Mouse (Mus musculus) macrophage (primary cell): ENCODE results near the gene Sell. TPM values are rescaled to one million over a fixed set of nuclear protein-coding genes. Genes with fewer than 3 reads are reported as not detected.

Source experiments
- H3K27ac ChIP-seq: fragments of 350-480 bp; formaldehyde crosslinking; 2 replicates; pipeline ENCODE4 v1.9.0; 2021
- H3K36me3 ChIP-seq: fragments of 350-480 bp; formaldehyde crosslinking; 2 replicates; pipeline ENCODE4 v1.9.0; 2021; ENCODE audit errors: inconsistent target
- H3K4me3 ChIP-seq: fragments of 350-480 bp; formaldehyde crosslinking; 2 replicates; pipeline ENCODE4 v1.9.0; 2021; ENCODE audit errors: inconsistent target
- H3K79me2 ChIP-seq: fragments of 350-480 bp; formaldehyde crosslinking; 2 replicates; pipeline ENCODE4 v1.9.0; 2021; ENCODE audit errors: inconsistent target
- WGBS: methylation state at CpG from one replicate; pipeline ENCODE4 v1.1.7; 2026; ENCODE audit warnings: inconsistent platforms; ENCODE audit not compliant: missing documents; 5-methylcytosine and 5-hydroxymethylcytosine counted together
- polyA plus RNA-seq: library from polyadenylated mRNA; stranded (reverse); fragments of 250-400 nt; gene quantifications from 3 replicates; pipeline ENCODE4 v1.2.4, GENCODE M21; 2018; ENCODE audit warnings: inconsistent platforms

Sell gene
- polyA plus RNA-seq, 1 experiment from 2014 or later: 3.3 TPM

- no peaks in the 10 kb centered on the region for H3K36me3 ChIP-seq
- WGBS: 46% methylated on average over 2 of the region's 2 CpGs
- no peak overlapping the region for H3K27ac ChIP-seq
- H3K4me3 ChIP-seq: no peak overlapping the region
- peaks cover 6% of the 10 kb centered on the region; the same call in 1 of the 2 replicates for H3K79me2 ChIP-seq
Measured at GRCm38 (mm10) chr1:164062856-164063255, 1.1 kb downstream of the Sell start.

- WGBS: 13% methylated on average over 3 of the region's 3 CpGs
- Histone ChIP-seq H3K36me3 (no peaks in the 10 kb centered on the region), H3K27ac (no peak overlapping the region), H3K4me3 (no peak overlapping the region), H3K79me2 (peaks cover 6% of the 10 kb centered on the region; the same call in 1 of the 2 replicates)
Measured at GRCm38 (mm10) chr1:164063745-164064144, 2.0 kb downstream of the Sell start.

GRCm38 (mm10) chr1:164069261-164069660 is 7.5 kb downstream of the Sell start:
- Histone ChIP-seq H3K4me3 (no peak overlapping the region), H3K79me2 (no peaks in the 10 kb centered on the region), H3K36me3 (no peaks in the 10 kb centered on the region)

GRCm38 (mm10) chr1:164070461-164070860 is 8.7 kb downstream of the Sell start:
- no peak overlapping the region for H3K27ac ChIP-seq

More at GRCm38 (mm10) chr1:164069261-164069660, 7.5 kb downstream of the Sell start:
- no peak overlapping the region for H3K27ac ChIP-seq

GRCm38 (mm10) chr1:164071111-164071510 is 9.3 kb downstream of the Sell start:
- WGBS: 20% methylated on average over 7 of the region's 7 CpGs
- Histone ChIP-seq H3K27ac (no peak overlapping the region), H3K4me3 (no peak overlapping the region), H3K36me3 (no peaks in the 10 kb centered on the region), H3K79me2 (no peaks in the 10 kb centered on the region)

More at GRCm38 (mm10) chr1:164070461-164070860, 8.7 kb downstream of the Sell start:
- 96% methylated on average over 4 of the region's 4 CpGs for WGBS
- no peaks in the 10 kb centered on the region for H3K79me2 ChIP-seq
- H3K4me3 ChIP-seq: no peak overlapping the region
- H3K36me3 ChIP-seq: no peaks in the 10 kb centered on the region

GRCm38 (mm10) chr1:164072001-164072400 is 10.2 kb downstream of the Sell start:
- no peaks in the 10 kb centered on the region for H3K79me2 ChIP-seq
- no peak overlapping the region for H3K4me3 ChIP-seq
- no peaks in the 10 kb centered on the region for H3K36me3 ChIP-seq
- WGBS: 94% methylated on average over 4 of the region's 4 CpGs
- H3K27ac ChIP-seq: no peak overlapping the region

- Histone ChIP-seq H3K4me3 (no peak overlapping the region), H3K79me2 (no peaks in the 10 kb centered on the region), H3K27ac (no peak overlapping the region), H3K36me3 (no peaks in the 10 kb centered on the region)
- WGBS: 67% methylated on average over 9 of the region's 9 CpGs
Measured at GRCm38 (mm10) chr1:164073091-164073490, 11.3 kb downstream of the Sell start.

GRCm38 (mm10) chr1:164073803-164074202 is 12.0 kb downstream of the Sell start:
- Histone ChIP-seq H3K27ac (no peak overlapping the region), H3K79me2 (no peaks in the 10 kb centered on the region), H3K4me3 (no peak overlapping the region), H3K36me3 (no peaks in the 10 kb centered on the region)
- 24% methylated on average over 7 of the region's 7 CpGs for WGBS

- WGBS: 87% methylated on average over 2 of the region's 2 CpGs
- no peaks in the 10 kb centered on the region for H3K36me3 ChIP-seq
- H3K4me3 ChIP-seq: no peak overlapping the region
- no peak overlapping the region for H3K27ac ChIP-seq
- no peaks in the 10 kb centered on the region for H3K79me2 ChIP-seq
Measured at GRCm38 (mm10) chr1:164074606-164075140, 12.9 kb downstream of the Sell start.

GRCm38 (mm10) chr1:164075416-164075815 is 13.6 kb downstream of the Sell start:
- Histone ChIP-seq H3K79me2 (no peaks in the 10 kb centered on the region), H3K4me3 (no peak overlapping the region), H3K27ac (no peak overlapping the region), H3K36me3 (no peaks in the 10 kb centered on the region)
- WGBS: 81% methylated on average over 1 of the region's 1 CpGs

GRCm38 (mm10) chr1:164076441-164076840 is 14.7 kb downstream of the Sell start:
- no peaks in the 10 kb centered on the region for H3K79me2 ChIP-seq
- H3K27ac ChIP-seq: no peak overlapping the region
- no peaks in the 10 kb centered on the region for H3K36me3 ChIP-seq
- H3K4me3 ChIP-seq: no peak overlapping the region
- 33% methylated on average over 1 of the region's 1 CpGs for WGBS

- 64% methylated on average over 3 of the region's 3 CpGs for WGBS
- H3K36me3 ChIP-seq: no peaks in the 10 kb centered on the region
- H3K27ac ChIP-seq: no peak overlapping the region
- H3K79me2 ChIP-seq: no peaks in the 10 kb centered on the region
- H3K4me3 ChIP-seq: no peak overlapping the region
Measured at GRCm38 (mm10) chr1:164077031-164077430, 15.2 kb downstream of the Sell start.

- Histone ChIP-seq H3K4me3 (no peak overlapping the region), H3K27ac (no peak overlapping the region), H3K36me3 (no peaks in the 10 kb centered on the region), H3K79me2 (no peaks in the 10 kb centered on the region)
- 44% methylated on average over 4 of the region's 4 CpGs for WGBS
Measured at GRCm38 (mm10) chr1:164078323-164078741, 16.6 kb downstream of the Sell start.

GRCm38 (mm10) chr1:164079091-164079490 is 17.3 kb downstream of the Sell start:
- Histone ChIP-seq H3K4me3 (no peak overlapping the region), H3K27ac (no peak overlapping the region), H3K79me2 (no peaks in the 10 kb centered on the region), H3K36me3 (no peaks in the 10 kb centered on the region)
- WGBS: 82% methylated on average over 11 of the region's 11 CpGs

- Histone ChIP-seq H3K27ac (no peak overlapping the region), H3K36me3 (no peaks in the 10 kb centered on the region), H3K79me2 (no peaks in the 10 kb centered on the region), H3K4me3 (no peak overlapping the region)
- WGBS: 56% methylated on average over 4 of the region's 4 CpGs
Measured at GRCm38 (mm10) chr1:164083046-164083445, 21.3 kb downstream of the Sell start.

- WGBS: 55% methylated on average over 3 of the region's 3 CpGs
- Histone ChIP-seq H3K79me2 (no peaks in the 10 kb centered on the region), H3K27ac (peak overlapping the region; percentile 27; the same call in 1 of the 2 replicates), H3K4me3 (no peak overlapping the region), H3K36me3 (no peaks in the 10 kb centered on the region)
Measured at GRCm38 (mm10) chr1:164086797-164087196, 25.0 kb downstream of the Sell start.
